Mouse (Mus musculus) T-helper 17 cell (primary cell): Measurements from ENCODE around the gene Maats1.

Experiments used
- in situ Hi-C, 2 experiments: fragments of 300-600 bp; cut with MboI, MseI; formaldehyde crosslinking; loops; 1 replicate in 1 of 2; 2 replicates in 1 of 2; pipeline ENCODE4 v1.15.1; 2025; ENCODE audit warnings: high pct_unique_total_duplicates in 2 of 2

The Maats1 gene

DNA sequence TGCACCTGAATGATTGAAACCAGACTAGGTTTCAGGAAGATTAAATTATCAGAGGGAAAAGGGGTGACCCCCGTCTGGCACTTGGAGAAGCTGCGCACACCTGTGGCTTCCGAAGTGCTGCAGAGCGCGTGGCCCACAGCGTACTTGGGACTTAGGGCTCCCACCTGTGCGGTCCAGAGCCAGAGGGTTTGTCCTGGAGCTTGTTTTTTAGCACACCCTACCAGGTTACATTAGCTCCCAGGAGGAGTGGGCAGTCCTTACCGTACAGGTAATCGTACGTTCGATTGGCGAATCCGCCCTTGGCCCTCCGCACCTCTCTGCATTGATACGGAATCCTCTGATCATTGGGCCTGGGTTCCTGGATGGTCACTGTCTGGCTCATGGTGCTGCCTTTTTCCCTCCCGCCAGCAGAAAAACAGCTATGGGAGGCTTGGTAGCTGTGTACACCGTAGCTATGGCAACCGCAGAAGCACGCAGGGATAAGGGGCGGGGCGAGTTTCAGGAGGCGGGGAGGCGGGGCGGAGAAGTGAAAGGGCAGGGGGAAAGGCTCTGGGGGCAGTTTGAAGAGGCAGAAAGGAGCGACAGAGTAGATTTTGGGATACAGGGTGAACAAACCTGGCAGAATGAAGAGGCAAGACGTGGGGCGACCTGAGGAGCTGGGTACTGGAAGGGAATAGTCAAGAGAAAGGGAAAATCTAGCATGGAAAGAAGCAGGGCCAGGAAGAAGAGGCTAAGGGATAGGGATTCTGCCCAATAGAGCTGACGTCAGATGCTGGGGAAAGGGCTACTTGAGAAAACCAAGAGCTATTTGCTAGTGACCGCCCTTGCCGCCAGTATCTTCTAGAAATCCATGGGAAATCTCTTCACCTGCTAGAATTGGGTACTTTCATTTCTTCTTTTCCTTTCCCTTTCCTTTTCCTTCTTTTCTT, at the start of gene Maats1:
Gene Maats1, minus strand, starts transcription at position 748 of the 929 bp plus-strand sequence.
- in situ Hi-C loops: no loop called here

DNA sequence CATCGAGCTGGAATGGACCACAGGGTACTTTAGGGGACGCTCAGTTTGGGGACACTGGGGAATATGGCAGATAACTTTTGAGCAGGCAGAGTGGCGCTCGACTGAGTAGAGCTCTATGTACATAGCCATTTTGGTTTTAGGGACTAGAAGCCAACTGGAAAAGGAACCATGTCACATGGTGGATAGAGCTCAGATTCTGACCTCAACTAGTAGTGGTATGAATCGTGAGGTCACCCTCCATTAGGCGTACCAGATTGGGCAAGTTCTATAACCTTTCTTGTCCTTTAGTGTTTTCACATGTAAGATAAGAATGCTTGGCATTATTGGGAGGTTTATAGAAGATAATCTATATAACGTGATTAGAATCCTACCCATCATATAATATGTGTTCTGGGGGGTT, 48.4 kb upstream of the Maats1 start:
- in situ Hi-C loops: no loop called here

DNA sequence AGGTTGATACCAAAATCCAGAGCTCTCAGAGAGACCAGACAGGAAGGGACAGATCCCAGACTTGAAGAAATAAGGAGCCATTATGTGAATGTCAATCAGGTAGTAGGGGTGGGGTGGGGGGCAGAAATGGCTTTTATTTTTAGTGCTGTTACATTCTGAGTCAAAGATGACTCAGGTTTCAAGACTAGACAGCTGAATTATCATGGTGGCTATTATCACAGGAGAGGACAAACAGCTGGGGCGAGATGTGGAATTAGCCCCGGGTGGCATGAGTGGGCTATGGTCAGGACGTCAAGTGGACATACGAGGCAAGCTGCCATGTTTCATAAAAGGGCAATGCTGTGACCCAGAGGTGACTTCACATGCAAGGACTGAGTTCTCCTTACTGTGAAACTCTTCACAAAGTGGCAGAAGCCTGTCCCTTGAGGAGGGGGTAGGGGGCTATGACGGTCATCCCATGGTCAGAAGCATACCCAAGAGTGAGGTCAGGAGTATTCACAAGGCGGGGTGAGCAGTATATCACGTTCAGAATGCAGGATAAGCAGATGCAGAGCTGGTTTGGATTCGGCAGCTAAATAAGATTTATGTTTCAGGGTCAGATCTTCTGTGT, 47.4 kb upstream of the Maats1 start:
- in situ Hi-C loops: no loop called here

DNA sequence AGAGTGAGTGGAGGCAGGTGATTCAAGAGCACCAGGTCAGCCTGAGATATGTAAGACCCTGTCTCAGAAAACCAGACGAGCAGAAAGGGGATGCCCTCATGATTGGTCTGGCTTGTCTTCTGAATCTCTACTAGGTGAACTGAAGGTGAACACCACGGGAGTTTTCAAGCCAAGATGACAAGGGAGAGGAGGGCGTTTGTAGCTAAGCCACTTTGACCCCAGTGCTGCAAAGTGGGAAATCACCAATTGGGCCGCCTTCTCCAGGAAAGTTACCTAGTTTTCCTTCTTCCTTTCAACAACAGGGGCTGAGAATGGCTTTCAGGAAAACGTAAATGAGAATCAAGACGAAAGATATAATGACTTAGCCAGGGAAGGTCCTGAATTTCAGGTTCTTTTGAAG, 46.8 kb upstream of the Maats1 start:
- in situ Hi-C loops: no loop called here

DNA sequence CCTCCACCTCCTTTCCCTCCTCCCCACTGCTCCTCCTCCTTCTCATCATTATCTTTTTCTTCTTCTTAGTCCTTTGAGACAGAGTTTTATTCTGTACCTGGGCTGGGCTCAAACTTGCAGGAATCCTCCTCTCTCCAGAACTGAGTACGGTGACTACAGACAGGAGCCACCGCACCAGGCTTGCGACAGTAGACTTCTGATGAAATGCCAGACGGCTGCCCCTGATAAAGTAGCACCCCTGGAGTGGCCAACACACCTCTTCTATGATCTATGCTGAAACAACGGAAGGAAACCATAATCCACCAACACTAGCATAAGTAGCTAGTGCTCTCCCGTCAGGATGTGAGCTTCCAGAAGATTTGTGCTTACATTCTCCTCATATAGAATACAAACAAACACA, 45.4 kb upstream of the Maats1 start:
- in situ Hi-C loops: no loop called here

DNA sequence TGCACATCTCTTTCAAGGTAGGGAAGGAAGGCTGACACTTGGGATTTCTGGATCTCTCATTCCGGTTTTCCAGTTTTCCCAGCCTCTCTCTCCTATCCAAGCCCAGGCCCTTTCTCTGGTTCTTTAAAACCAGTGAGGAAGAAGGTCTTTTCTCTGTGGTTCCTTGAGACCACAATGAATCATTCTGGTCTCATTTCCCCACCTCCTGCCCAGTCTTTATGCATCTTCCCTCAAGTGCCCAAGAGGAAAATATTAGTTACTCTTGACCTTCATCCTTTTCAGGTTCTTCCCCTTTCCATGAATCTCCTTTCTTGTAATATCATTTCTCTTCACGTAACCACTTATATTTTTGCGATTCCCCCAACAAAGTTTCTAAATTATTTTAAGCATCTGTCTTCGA, 43.8 kb upstream of the Maats1 start:
- in situ Hi-C loops: no loop called here

DNA sequence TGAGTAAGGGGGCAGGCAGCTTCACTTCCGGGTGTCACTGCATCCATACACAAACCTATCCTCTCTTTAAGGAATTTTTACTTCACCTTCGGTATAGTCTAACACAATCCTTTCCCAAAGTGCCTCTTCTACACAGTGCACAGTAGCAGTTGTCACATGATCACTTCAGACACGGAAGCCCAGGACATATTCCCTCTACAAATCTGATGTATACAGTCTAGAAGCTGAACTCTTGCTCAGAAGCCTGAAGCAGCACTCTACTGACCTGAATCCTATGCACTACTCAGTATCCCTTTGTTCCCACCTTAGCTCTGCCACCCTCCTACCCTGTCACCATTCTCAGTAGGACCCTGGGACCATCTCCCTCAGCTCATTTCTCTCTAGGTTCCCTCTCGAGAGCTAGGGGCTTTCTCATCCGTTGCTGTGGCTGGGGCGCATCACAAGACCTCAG, 43.3 kb upstream of the Maats1 start:
- in situ Hi-C loops: no loop called here

DNA sequence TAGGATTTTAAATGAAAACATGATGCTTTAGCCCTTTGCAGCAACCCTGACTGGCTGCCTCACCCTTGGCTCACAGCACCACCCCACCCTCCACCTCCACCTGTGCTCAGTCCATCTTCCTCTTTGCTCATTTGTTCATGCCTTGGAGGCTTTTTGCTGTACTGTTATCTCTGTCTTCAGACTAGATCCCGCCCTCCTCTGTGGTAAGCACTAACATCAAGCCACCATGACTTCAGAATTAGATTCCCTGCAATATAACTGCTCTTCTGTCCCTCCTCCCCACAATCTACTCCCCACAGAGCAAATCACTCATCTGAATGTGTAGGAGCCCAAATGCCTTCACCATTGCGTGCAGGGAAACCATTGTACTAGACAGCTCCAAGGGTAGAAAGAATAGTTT, 41.7 kb upstream of the Maats1 start:
- in situ Hi-C loops: no loop called here

DNA sequence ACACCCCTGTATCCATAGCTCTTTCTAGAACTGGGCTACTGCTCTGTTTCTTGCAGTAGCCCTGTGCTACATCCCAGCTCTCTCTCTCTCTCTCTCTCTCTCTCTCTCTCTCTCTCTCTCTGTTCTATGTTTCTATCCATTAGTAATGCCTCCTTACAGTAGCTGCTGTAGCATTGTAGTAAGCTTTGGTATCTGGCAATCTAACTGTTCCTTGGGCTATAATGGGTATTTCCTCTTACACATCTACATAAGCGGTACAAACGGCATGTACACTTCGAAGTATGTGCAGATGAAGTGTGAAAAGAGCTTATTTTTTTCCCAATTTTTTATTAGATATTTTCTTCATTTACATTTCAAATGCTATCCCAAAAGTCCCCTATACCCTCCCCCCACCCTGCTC, 38.0 kb upstream of the Maats1 start:
- in situ Hi-C loops: no loop called here

DNA sequence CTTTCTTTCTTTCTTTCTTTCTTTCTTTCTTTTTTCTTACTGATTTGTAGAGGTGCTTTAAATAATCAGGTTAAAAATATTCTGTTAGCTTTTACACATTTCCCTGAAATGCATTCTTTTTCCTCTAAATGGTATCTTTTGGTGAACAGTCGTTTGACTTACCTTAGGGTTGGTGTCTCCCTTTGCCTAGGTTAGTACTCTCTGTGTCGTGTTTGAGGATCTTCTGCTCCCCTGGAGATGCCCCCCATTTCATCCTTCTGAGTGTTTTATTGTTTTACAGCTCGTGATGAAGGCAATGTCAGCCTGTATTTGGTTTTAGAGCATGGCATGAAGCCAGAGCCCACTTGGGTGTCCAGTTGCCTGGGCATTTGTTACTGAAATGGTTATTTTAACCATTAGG, 37.5 kb upstream of the Maats1 start:
- in situ Hi-C loops: no loop called here

DNA sequence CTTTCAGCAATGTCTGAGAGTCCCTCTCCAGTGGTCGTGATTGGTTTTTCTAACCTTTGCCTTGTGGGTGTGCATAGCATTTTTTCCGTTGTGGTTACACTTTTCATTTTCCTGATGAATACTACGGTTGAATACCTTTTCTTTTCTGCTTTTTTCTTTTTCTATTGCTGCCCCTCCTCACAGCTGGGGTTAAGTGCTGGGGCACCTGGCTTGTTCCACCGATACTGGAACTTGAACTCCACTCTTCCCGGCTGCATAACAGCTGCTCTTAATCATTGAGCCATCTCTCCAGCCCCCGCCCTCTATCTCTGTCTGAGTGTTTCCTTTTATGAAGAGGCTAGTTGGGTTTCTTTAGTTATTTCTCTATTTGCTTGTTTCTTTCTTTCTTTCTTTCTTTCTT, 37.1 kb upstream of the Maats1 start:
- in situ Hi-C loops: no loop called here

DNA sequence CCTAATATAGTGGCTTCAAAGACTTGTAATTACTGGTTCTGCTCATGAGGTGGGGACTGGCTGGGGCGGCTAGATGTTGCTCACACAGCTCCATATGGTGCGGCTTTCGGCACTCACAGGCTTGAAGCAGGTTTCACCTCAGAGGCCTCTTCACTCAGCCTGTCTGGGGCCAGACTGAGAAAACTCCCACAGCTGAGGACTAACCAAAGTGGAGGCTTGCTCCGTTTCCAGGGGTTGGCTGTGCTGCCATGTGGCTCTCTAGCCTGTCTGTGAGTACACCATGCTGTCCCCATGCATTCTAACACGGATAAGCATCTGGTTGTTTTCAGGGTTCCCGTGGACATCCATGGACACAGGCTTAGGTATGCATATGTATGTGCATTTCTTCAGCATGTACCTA, 36.6 kb upstream of the Maats1 start:
- in situ Hi-C loops: no loop called here

DNA sequence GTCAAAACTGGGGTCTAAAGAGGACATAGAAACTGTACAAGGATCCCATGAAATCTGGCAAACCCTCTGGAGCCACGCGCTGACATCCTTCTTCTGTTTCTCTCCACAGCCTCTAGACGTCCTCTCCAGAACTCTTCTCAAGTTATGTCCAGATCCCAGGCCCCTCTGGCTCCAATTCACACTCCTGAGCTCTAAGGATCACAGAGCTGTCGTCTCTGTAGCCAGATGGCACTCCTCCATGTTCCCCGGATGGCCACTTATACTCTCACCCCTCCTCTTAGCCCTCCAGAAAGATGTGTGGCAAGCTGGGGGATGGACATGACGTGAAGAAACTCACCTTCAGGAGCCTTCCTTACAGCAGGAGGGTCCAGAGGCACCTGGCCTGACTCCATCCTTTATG, 35.6 kb upstream of the Maats1 start:
- in situ Hi-C loops: no loop called here

DNA sequence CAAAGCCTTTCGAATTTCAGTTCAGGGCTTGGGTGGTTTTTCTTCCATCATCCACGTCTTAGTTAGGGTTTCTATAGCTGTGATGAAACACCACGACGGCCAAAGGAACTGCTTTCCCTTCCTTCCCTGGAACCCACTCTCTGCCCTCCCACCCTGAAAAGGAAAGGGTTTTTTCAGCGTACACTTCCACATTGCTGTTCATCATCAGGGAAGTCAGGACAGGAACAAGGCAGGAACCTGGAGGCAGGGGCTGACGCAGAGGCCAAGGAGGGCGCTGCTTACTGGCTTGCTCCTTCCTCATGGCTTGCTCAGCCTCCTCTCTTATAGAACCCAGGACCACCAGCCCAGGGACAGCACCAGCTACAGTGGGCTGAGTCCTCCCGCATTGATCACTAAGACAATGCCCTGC, 34.9 kb upstream of the Maats1 start:
- in situ Hi-C loops: no loop called here

DNA sequence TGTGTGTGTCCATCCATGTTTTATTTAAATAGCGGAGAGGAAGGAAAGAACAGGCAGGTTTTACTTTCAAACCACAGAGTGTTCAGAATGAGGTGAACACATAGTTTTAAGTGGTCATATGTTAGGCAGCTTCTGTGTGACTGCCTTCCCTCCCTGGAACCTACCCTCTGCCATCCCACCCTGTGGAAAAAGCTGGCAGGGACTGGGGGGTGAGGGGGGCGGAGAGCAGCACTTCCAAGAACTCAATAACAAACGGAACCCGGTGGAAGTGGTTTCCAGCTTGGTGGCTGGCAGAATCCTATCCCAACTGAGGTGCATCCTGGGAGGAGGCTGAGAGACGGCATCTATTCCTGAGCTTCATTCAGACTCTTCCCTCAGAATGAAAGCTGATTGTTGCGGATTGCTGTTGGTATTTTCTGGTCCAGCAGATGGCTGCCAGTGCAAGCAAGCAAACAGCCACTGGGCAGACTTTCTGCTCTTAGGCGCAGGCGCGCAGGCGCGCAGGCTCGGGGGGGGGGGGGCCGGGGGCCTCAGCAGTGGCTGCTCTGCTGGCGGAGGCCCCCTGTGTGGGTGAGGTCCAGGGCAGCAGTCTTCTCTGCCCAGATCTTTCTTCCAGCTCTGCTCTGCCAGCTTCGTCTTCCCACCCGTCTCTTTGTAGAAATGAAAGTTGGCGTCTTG, 34.4 kb upstream of the Maats1 start:
- in situ Hi-C loops: no loop called here

DNA sequence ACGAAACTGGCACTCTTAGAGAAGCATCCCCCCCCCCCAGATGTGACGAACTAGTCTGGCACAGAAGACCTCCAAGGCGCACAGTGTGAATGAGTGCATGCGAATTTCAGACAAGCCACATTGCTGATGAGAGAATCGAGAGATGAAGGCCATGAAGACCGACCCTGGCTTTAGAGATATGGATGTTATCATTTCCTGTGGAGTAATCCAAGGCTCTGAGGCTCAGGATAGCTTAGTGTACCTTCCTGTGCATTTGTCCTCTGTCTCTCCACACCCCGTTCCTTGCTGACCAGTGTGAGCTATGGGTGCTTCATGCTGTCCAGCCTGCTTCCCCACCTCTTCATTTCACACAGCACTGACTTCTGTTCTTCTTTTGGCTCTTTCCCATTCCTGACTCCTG, 33.2 kb upstream of the Maats1 start:
- in situ Hi-C loops: no loop called here

DNA sequence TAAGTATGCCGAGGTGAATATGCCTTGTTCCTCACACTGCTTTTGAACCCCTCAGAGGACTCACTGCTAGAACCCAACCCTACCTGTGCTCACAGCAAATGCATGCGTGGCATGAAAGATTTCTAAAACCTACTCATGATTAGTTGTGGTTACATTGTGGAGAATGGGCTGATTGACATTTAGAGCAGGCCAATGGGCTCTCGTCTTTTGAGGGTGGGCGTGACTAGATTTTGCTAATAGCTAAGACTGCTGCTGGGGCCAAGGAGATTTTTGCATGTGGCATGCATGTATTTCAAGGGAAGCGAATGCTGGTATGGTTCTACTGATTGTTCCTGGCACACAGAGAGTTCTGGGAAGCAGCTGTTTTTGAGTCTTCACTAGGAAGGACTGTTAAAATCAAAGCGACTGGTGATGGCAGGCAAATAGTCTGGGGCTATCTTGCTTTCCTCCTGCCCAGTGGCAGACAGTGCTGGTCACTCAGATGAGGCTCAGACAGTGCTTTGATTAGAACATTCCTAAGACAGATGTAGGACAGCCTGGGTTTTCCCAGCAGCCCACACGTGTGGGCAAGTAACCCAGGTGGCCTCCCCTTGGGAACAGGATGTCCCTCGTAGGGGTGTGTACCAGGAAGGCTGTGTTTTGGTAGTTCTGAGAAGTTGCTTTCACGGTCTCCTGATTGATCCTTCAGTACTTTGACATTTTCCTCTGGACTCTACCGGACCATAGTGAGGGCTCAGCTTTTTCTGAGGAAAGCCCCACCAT, 32.6 kb upstream of the Maats1 start:
- in situ Hi-C loops: no loop called here

DNA sequence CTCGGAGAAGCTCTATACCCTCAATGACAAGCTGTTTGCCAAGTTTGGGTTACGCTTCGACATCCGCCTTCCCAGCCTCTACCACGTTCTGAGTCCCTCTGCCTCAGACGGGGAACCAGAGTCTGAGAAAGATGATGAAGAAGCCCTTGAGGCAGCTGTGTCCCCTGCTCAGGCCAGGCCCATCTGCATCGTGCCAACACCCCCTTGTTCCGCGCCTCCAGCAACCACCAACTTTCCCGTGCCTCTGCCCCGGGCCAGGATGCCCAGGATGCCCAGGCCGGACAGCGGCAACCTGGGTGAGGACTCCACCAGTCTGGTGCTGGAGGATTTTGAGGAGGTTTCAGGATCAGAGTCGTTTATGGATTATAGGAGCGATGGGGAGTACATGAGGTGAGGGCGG, 32.0 kb upstream of the Maats1 start:
- in situ Hi-C loops: no loop called here

DNA sequence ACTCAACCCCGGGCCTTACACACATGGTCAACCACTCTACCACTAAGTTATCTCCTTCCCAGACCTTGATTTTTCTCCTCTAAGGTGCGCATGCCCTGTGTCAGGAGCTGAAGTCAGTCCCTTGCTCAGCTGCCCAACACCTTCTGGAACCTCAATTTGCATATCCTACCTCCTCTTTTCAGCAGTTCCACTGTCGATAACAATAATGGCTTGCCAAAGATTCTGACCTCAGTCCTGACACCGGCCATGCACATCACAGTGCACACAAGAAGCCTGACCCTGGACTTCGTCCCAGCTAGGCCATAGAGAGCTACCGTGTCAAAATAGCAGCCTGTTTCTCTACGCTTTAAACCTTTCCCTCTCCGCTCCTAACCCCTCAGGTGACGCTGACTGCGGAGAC, 31.5 kb upstream of the Maats1 start:
- in situ Hi-C loops: no loop called here

DNA sequence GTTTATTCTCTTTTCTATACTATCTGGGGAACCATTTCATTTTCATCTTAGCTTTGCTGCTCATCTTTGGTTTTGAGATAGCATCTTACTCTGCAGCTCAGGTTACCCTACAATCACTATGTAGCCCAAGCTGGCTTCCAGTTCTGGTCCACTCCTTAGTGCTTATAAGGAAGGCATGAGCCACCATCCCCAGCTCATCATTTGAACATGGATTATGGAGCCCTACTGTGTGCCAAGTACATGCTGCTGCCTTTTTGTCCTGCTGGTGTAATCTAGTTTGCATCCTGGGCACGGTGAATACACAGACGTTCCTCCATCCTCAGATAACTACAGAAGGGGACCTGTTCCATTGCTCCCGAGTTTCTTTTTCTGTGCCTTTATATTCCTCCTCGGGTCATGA, 30.9 kb upstream of the Maats1 start:
- in situ Hi-C loops: no loop called here

DNA sequence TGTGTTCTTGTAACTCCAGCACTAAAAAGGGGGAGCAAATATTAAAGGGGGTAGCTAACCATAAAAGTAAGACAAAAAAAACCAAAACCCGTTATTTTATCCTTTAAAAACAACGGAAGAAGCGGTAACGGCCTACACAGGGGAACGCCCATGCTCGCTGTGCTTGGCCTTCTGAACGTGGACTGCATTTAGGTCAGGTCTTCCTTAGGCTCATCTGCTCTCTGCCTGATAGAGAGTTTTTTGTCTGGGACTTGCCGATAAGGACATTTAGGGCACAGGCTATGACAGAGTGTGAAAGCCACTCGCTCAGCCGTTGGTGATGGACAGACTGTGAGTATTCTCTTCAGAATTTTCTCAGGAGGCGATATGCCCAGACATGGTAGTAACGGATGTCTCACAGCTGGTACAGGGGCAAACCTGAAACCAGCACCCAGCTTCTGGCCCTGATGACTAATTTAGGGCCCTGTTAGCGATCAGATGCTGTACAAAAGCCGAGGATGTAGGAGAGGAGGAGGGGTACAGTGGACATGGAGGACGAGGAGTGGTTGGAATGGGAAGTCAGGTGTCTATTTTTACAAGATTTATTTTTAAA, 29.9 kb upstream of the Maats1 start:
- in situ Hi-C loops: no loop called here
